Mouse (Mus musculus): ENCODE measurements at regions not wholly inside any gene's neighbourhood (a gene's known extent, or its start where the extent isn't known, plus 50 kb on each side); places are given as distances from the start of the nearest gene placed in this dataset.
"Not testable (repeated sequence)": the region's sequence is repeated elsewhere in the genome, so short reads cannot be mapped to it uniquely, and the experiment has no call there.

DNA sequence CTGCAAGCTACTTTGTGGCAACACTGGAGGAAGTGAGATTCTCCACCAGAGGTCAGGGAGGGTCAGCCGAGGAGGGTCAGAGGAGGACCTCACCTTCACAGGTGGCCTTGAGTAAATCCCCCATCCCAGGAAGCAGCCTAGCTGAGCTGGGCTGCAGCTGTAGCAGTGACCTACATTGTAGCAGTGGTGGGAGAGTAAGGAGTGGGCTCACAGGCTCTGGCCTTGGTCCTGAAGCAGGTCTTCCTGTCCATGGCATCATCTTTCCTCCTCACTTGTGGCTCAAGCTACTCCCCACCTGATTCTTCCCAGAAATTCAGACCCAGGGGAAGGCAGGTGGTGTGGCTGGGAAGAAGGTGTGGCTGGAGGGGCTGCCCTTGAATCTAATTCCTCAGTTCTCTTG is 84.3 kb downstream of the 1810013L24Rik start:
- H3K9ac ChIP-seq (ENCODE audit: low read depth, low read length); H3K4me2 ChIP-seq (ENCODE audit: low read depth, low read length); H3K4me3 ChIP-seq (ENCODE audit: low read depth, low read length); ATAC-seq (ENCODE audit: low read depth); H3K36me3 ChIP-seq (ENCODE audit: control insufficient read depth, insufficient read depth); H3K9me3 ChIP-seq (replicated peaks; ENCODE audit: control insufficient read depth, low read length); H3K4me1 ChIP-seq (ENCODE audit: control insufficient read depth, low read depth, low read length); H3K27ac ChIP-seq (ENCODE audit: low read length); H3K27me3 ChIP-seq (ENCODE audit: control insufficient read depth, insufficient read depth, low read depth, low read length): not testable (repeated sequence)
- 32% methylated on average over 1 of the region's 1 CpGs for WGBS (ENCODE audit: insufficient replicate concordance)

DNA sequence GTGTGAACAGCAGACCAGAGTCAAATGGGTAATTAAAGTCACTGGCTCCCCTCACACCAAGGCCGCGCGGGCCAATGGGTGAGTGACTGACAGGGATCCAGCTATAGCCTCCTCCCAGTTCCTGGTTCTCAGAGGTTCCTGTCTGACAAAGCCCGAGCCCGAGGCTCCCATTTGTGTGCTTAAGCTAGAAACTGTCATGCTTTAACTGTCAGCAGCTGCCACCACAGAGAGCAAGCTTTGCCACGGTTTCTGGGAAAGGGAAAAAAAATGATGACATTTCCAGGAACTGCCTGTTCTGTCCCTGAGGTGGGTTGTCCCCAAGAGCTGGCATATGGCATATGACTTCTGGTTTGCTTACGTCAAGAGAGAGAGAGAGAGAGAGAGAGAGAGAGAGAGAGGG is 86.2 kb downstream of the 1810013L24Rik start:
- Histone ChIP-seq H3K27ac (ENCODE audit: low read length) (no peak overlapping the region), H3K9me3 (replicated peaks; ENCODE audit: control insufficient read depth, low read length) (no peaks in the 10 kb centered on the region), H3K27me3 (ENCODE audit: control insufficient read depth, insufficient read depth, low read depth, low read length) (no peaks in the 10 kb centered on the region), H3K36me3 (ENCODE audit: control insufficient read depth, insufficient read depth) (no peaks in the 10 kb centered on the region), H3K4me3 (ENCODE audit: low read depth, low read length) (no peak overlapping the region), H3K4me1 (ENCODE audit: control insufficient read depth, low read depth, low read length) (no peaks in the 10 kb centered on the region), H3K4me2 (ENCODE audit: low read depth, low read length) (no peak overlapping the region), H3K9ac (ENCODE audit: low read depth, low read length) (no peak overlapping the region)
- ATAC-seq (ENCODE audit: low read depth) = no peak
- WGBS (ENCODE audit: insufficient replicate concordance) = 31% methylated on average over 7 of the region's 7 CpGs

DNA sequence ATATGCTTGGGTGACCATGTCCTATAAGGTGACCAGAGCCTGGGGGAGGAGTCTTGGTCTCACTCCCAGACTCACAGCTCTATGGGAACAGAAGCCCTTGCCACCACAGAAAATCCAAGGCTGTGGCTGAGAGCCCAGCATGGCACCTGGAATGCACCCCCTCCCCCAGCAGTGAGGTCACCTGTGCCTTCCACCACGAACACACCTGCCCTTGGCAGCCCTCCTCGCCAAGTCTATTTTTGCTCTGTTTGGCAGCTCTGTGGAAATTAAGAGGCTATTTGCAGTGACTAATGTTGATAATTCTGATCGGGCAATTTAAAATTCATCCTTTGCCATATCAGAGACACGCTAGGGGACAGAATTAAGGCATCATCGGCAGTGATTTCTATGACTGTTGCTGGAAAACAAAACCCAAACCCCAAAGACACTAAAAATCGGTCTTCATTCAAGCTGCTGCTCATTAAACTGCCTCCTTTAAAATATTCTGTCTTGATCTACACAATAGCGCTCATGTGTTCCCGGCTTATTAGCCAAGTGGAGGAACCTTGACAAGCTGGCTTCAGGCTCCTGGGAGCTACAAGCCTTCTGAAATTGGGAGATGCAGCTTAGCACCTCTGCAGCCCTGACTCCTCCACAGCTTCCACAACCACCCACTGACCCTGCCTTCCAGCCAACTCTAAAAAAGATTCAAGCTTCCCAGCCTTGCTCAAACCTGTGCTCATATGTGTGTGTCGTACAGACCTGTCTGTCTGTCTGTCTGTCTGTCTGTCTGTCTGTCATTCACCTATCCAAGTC is 89.0 kb downstream of the 1810013L24Rik start:
- ATAC-seq (ENCODE audit: low read depth) = no peak
- H3K4me3 ChIP-seq (ENCODE audit: low read depth, low read length) = no peak overlapping the region
- no peaks in the 10 kb centered on the region for H3K4me1 ChIP-seq (ENCODE audit: control insufficient read depth, low read depth, low read length)
- no peaks in the 10 kb centered on the region for H3K27me3 ChIP-seq (ENCODE audit: control insufficient read depth, insufficient read depth, low read depth, low read length)
- no peak overlapping the region for H3K9ac ChIP-seq (ENCODE audit: low read depth, low read length)
- 61% methylated on average over 9 of the region's 9 CpGs for WGBS (ENCODE audit: insufficient replicate concordance)
- H3K36me3 ChIP-seq (ENCODE audit: control insufficient read depth, insufficient read depth) = no peaks in the 10 kb centered on the region
- no peak overlapping the region for H3K4me2 ChIP-seq (ENCODE audit: low read depth, low read length)
- no peaks in the 10 kb centered on the region for H3K9me3 ChIP-seq (replicated peaks; ENCODE audit: control insufficient read depth, low read length)
- no peak overlapping the region for H3K27ac ChIP-seq (ENCODE audit: low read length)

DNA sequence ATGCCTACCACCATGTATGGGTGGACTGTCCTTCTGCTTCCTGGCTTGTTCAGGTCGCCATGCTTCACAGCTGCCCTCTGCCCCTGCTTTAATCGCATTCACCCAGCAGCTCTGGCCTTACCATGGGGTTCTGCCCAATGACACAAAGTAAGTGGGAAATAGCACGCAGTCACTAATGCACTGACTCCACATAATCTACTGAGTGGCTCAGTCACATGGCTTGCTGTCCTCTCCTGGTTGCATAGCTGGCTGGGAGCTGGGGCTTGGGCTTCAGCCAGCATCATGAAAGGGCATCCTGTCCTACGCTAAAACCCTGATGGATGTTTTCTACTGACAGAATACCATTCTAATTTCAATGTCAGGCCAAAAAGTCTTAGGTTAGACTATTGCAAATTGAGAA is 94.8 kb downstream of the 1810013L24Rik start:
- H3K4me1 ChIP-seq (ENCODE audit: control insufficient read depth, low read depth, low read length) = no peaks in the 10 kb centered on the region
- no peaks in the 10 kb centered on the region for H3K36me3 ChIP-seq (ENCODE audit: control insufficient read depth, insufficient read depth)
- no peaks in the 10 kb centered on the region for H3K27me3 ChIP-seq (ENCODE audit: control insufficient read depth, insufficient read depth, low read depth, low read length)
- H3K9ac ChIP-seq (ENCODE audit: low read depth, low read length) = no peak overlapping the region
- H3K27ac ChIP-seq (ENCODE audit: low read length) = no peak overlapping the region
- H3K9me3 ChIP-seq (replicated peaks; ENCODE audit: control insufficient read depth, low read length) = no peaks in the 10 kb centered on the region
- H3K4me2 ChIP-seq (ENCODE audit: low read depth, low read length) = no peak overlapping the region
- 55% methylated on average over 4 of the region's 4 CpGs for WGBS (ENCODE audit: insufficient replicate concordance)
- ATAC-seq (ENCODE audit: low read depth) = no peak
- no peak overlapping the region for H3K4me3 ChIP-seq (ENCODE audit: low read depth, low read length)

DNA sequence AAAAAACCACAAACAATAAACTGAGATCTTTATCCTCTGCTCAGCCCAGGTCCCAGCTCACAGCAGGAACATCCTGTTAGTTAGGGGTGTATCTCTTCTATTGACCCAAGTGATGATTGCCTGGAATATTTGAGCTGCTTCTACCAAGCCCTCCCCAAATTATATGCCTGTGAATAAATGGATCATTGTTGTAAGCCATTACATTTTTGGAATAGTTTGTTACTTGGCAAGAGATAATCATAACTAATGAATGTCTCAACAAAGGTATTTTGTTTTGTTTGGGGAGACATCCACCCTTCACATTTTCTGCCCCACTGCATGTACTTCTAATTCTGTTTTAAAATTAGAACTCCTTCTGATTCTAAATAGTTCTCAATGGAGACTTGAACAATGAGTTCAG is 102.1 kb downstream of the 1810013L24Rik start:
- no peak for ATAC-seq (ENCODE audit: low read depth)

DNA sequence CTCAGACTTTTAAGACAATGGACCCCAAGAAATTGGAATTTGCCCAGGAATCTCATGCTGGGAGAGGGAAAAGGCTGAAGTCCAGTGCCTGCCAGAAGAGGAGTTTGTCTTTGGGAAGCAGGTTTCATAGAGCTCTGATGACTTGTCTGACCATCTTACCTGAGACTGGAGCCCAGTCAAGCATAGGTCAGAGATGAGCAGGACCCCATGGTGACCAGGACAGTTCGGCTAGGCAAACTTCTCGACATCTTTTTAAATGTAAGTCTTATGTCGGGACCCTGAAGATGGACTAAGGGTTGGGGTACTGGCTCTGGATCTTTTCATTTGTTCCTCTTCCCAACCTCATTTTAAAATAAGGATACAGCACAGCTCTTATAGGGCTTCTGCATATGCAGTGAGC is 103.2 kb downstream of the 1810013L24Rik start:
- Histone ChIP-seq H3K27me3 (ENCODE audit: control insufficient read depth, insufficient read depth, low read depth, low read length) (no peaks in the 10 kb centered on the region), H3K9ac (ENCODE audit: low read depth, low read length) (no peak overlapping the region), H3K4me3 (ENCODE audit: low read depth, low read length) (no peak overlapping the region), H3K4me2 (ENCODE audit: low read depth, low read length) (no peak overlapping the region), H3K36me3 (ENCODE audit: control insufficient read depth, insufficient read depth) (no peaks in the 10 kb centered on the region), H3K9me3 (replicated peaks; ENCODE audit: control insufficient read depth, low read length) (no peaks in the 10 kb centered on the region), H3K27ac (ENCODE audit: low read length) (no peak overlapping the region), H3K4me1 (ENCODE audit: control insufficient read depth, low read depth, low read length) (no peaks in the 10 kb centered on the region)
- no peak for ATAC-seq (ENCODE audit: low read depth)
- WGBS (ENCODE audit: insufficient replicate concordance) = 71% methylated on average over 3 of the region's 3 CpGs

More for the DNA sequence above, 102.1 kb downstream of the 1810013L24Rik start:
- Histone ChIP-seq H3K36me3 (ENCODE audit: control insufficient read depth, insufficient read depth) (no peaks in the 10 kb centered on the region), H3K4me3 (ENCODE audit: low read depth, low read length) (no peak overlapping the region), H3K4me2 (ENCODE audit: low read depth, low read length) (no peak overlapping the region), H3K27me3 (ENCODE audit: control insufficient read depth, insufficient read depth, low read depth, low read length) (no peaks in the 10 kb centered on the region), H3K9ac (ENCODE audit: low read depth, low read length) (no peak overlapping the region), H3K4me1 (ENCODE audit: control insufficient read depth, low read depth, low read length) (no peaks in the 10 kb centered on the region), H3K9me3 (replicated peaks; ENCODE audit: control insufficient read depth, low read length) (no peaks in the 10 kb centered on the region), H3K27ac (ENCODE audit: low read length) (no peak overlapping the region)

DNA sequence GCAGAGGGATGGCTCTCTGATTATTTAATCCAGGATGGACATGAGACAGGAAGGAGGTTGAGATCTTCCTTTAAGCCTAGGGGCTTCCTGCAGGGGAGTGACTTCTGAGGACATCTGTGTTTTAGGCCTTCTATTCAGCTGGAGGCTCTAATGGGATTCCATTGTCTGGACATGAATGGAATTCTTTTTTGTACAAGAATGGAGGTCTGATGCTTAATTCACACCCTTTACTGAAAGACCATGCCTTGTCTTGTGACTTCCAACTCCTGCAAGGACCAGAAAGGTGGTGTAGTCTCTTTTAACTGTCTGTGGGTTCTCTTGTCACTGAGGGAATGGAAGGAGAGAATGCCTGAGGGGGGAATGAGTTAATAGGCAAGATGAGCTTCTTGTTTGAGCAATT is 106.5 kb downstream of the 1810013L24Rik start:
- ATAC-seq (ENCODE audit: low read depth) = no peak
- no peak overlapping the region for H3K27ac ChIP-seq (ENCODE audit: low read length)
- no peaks in the 10 kb centered on the region for H3K27me3 ChIP-seq (ENCODE audit: control insufficient read depth, insufficient read depth, low read depth, low read length)
- H3K4me3 ChIP-seq (ENCODE audit: low read depth, low read length) = no peak overlapping the region
- no peak overlapping the region for H3K4me2 ChIP-seq (ENCODE audit: low read depth, low read length)
- H3K36me3 ChIP-seq (ENCODE audit: control insufficient read depth, insufficient read depth) = no peaks in the 10 kb centered on the region
- no peaks in the 10 kb centered on the region for H3K4me1 ChIP-seq (ENCODE audit: control insufficient read depth, low read depth, low read length)
- H3K9ac ChIP-seq (ENCODE audit: low read depth, low read length) = no peak overlapping the region
- no peaks in the 10 kb centered on the region for H3K9me3 ChIP-seq (replicated peaks; ENCODE audit: control insufficient read depth, low read length)

DNA sequence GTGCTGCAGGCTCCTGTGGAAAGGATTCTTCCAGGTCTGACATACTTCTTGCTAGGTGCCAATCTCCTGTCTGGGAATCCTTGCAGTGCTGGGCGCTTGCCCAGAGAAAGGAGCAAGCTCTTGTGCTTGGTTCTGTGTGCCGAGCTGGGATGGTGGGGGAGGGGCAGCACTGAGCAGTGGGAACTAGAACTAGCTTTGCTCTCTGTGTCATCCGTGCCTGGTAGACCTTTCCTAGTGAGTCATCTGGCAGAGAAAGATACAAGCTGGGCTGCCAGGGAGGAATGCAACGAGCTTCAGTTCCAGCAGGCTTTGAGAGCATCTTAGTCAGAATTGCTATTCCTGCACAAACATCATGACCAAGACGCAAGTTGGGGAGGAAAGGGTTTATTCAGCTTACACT is 108.6 kb downstream of the 1810013L24Rik start:
- no peak overlapping the region for H3K4me2 ChIP-seq (ENCODE audit: low read depth, low read length)
- no peak overlapping the region for H3K27ac ChIP-seq (ENCODE audit: low read length)
- H3K4me1 ChIP-seq (ENCODE audit: control insufficient read depth, low read depth, low read length) = no peaks in the 10 kb centered on the region
- H3K9me3 ChIP-seq (replicated peaks; ENCODE audit: control insufficient read depth, low read length) = no peaks in the 10 kb centered on the region
- no peaks in the 10 kb centered on the region for H3K27me3 ChIP-seq (ENCODE audit: control insufficient read depth, insufficient read depth, low read depth, low read length)
- no peak for ATAC-seq (ENCODE audit: low read depth)
- no peak overlapping the region for H3K4me3 ChIP-seq (ENCODE audit: low read depth, low read length)
- no peak overlapping the region for H3K9ac ChIP-seq (ENCODE audit: low read depth, low read length)
- no peaks in the 10 kb centered on the region for H3K36me3 ChIP-seq (ENCODE audit: control insufficient read depth, insufficient read depth)
- 27% methylated on average over 5 of the region's 5 CpGs for WGBS (ENCODE audit: insufficient replicate concordance)

DNA sequence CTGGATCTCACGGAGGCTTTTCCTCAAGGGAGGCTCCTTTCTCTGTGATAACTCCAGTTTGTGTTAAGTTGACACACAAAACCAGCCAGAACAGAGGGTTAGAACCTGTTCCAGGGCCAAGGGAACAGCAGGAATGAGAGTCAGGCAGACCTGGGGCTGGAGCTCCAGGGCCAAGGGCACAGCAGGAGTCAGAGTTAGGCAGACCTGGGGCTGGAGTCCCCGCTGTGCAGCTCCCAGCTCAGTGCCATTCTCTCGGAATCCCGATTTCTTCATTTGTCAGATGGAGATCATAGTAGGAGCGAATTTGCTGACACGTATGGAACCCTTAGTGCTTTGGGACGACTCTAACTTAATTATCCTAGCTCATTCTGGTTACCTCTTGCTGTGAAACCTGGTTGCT is 109.2 kb downstream of the 1810013L24Rik start:
- Histone ChIP-seq H3K9ac (ENCODE audit: low read depth, low read length) (no peak overlapping the region), H3K9me3 (replicated peaks; ENCODE audit: control insufficient read depth, low read length) (no peaks in the 10 kb centered on the region), H3K4me1 (ENCODE audit: control insufficient read depth, low read depth, low read length) (no peaks in the 10 kb centered on the region), H3K27me3 (ENCODE audit: control insufficient read depth, insufficient read depth, low read depth, low read length) (no peaks in the 10 kb centered on the region), H3K27ac (ENCODE audit: low read length) (no peak overlapping the region), H3K36me3 (ENCODE audit: control insufficient read depth, insufficient read depth) (no peaks in the 10 kb centered on the region), H3K4me2 (ENCODE audit: low read depth, low read length) (no peak overlapping the region), H3K4me3 (ENCODE audit: low read depth, low read length) (no peak overlapping the region)
- no peak for ATAC-seq (ENCODE audit: low read depth)
- WGBS (ENCODE audit: insufficient replicate concordance) = 35% methylated on average over 7 of the region's 7 CpGs
